Mouse (Mus musculus): ENCODE results near the gene Slc35d1.

The Slc35d1 gene

GRCm38 (mm10) chr4:103214925-103215820 lies at the start of gene Slc35d1:
Slc35d1 (minus strand) TSS chr4:103215164.
- peak; percentile 98 for DNase-seq

GRCm38 (mm10) chr4:103263812-103264396 lies 48.9 kb upstream of the Slc35d1 start:
- DNase-seq, result no peak

GRCm38 (mm10) chr4:103263378-103263777 lies 48.4 kb upstream of the Slc35d1 start:
- no peak for DNase-seq

- no peak for DNase-seq
These were observed 43.9 kb upstream of the Slc35d1 start for GRCm38 (mm10) chr4:103258817-103259216.

GRCm38 (mm10) chr4:103253846-103254245 lies 38.9 kb upstream of the Slc35d1 start:
- no peak for DNase-seq

- no peak for DNase-seq
These were observed 34.6 kb upstream of the Slc35d1 start for GRCm38 (mm10) chr4:103249436-103250085.

GRCm38 (mm10) chr4:103247813-103248212 lies 32.8 kb upstream of the Slc35d1 start:
- DNase-seq, result no peak

- no peak for DNase-seq
These were observed 32.3 kb upstream of the Slc35d1 start for GRCm38 (mm10) chr4:103247249-103247648.

- DNase-seq, result no peak
These were observed 17.2 kb upstream of the Slc35d1 start for GRCm38 (mm10) chr4:103232156-103232555.

GRCm38 (mm10) chr4:103222854-103223253 lies 7.9 kb upstream of the Slc35d1 start:
- DNase-seq, result no peak

GRCm38 (mm10) chr4:103221789-103222188 lies 6.8 kb upstream of the Slc35d1 start:
- DNase-seq, result no peak

- no peak for DNase-seq
These were observed 4.0 kb upstream of the Slc35d1 start for GRCm38 (mm10) chr4:103219011-103219410.

- DNase-seq, result no peak
These were observed 1.1 kb upstream of the Slc35d1 start for GRCm38 (mm10) chr4:103216046-103216445.

GRCm38 (mm10) chr4:103214498-103214924 lies 453 bp downstream of the Slc35d1 start:
- DNase-seq, result peak; percentile 98

- DNase-seq, result peak; percentile 74
These were observed 986 bp downstream of the Slc35d1 start for GRCm38 (mm10) chr4:103213859-103214497.

GRCm38 (mm10) chr4:103208553-103208952 lies 6.4 kb downstream of the Slc35d1 start:
- DNase-seq, result no peak

- DNase-seq, result peak; percentile 15
These were observed 11.3 kb downstream of the Slc35d1 start for GRCm38 (mm10) chr4:103203646-103204045.

- peak; percentile 79 for DNase-seq
These were observed 14.9 kb downstream of the Slc35d1 start for GRCm38 (mm10) chr4:103200046-103200445.

- peak; percentile 65 for DNase-seq
These were observed 15.9 kb downstream of the Slc35d1 start for GRCm38 (mm10) chr4:103199086-103199485.

GRCm38 (mm10) chr4:103197401-103197800 lies 17.6 kb downstream of the Slc35d1 start:
- DNase-seq, result peak; percentile 61

- peak; percentile 73 for DNase-seq
These were observed 22.5 kb downstream of the Slc35d1 start for GRCm38 (mm10) chr4:103192421-103192820.

- DNase-seq, result peak; percentile 64
These were observed 26.0 kb downstream of the Slc35d1 start for GRCm38 (mm10) chr4:103188786-103189640.
